Mouse (Mus musculus) duodenum, adult 2 months (tissue): Measurements from ENCODE around the gene A430078G23Rik. TPM values are rescaled to one million over a fixed set of nuclear protein-coding genes. Genes with fewer than 3 reads are reported as not detected.

ENCODE experiments used
- polyA plus RNA-seq: library from polyadenylated mRNA; depleted of rRNA; stranded (reverse); fragments of >200 nt; gene quantifications from 2 replicates; pipeline ENCODE4 v1.2.3, GENCODE M21; 2012; ENCODE audit warnings: low replicate concordance; rRNA removed

The A430078G23Rik gene
- 0.44 and 0.46 TPM in 2 replicates for polyA plus RNA-seq

DNA sequence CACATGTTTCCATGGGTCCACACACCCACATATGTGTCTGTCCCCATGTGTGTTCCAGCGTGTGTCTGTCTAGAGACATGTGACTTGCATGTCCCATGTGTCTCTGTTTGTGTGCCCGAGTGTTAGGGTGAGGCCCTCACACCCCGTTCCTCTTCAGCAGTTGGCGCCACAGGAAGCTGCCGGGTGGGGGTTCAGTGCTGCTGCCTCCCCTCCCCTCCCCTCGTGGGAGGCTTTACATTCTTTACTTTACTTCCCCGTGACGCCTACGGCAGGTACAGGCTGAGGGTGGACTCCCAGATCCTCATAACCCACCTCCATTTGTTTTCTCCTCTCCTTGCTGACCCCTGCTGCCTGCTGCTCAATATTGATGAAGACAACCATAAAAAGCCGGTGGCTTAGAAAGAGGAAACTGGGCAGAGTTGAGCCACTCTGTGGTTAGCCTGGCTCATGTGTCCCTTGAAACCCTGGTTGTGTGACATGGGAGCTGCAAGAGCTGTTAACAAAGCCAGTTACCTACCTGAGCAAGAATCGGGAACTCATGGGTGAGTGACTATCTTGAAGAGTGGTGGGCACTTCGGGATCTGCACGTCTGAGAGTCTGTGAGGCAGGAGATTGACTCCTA is at the start of gene A430078G23Rik:
TSS of gene A430078G23Rik (plus strand) at position 227 of the 622 bp plus-strand sequence.

DNA sequence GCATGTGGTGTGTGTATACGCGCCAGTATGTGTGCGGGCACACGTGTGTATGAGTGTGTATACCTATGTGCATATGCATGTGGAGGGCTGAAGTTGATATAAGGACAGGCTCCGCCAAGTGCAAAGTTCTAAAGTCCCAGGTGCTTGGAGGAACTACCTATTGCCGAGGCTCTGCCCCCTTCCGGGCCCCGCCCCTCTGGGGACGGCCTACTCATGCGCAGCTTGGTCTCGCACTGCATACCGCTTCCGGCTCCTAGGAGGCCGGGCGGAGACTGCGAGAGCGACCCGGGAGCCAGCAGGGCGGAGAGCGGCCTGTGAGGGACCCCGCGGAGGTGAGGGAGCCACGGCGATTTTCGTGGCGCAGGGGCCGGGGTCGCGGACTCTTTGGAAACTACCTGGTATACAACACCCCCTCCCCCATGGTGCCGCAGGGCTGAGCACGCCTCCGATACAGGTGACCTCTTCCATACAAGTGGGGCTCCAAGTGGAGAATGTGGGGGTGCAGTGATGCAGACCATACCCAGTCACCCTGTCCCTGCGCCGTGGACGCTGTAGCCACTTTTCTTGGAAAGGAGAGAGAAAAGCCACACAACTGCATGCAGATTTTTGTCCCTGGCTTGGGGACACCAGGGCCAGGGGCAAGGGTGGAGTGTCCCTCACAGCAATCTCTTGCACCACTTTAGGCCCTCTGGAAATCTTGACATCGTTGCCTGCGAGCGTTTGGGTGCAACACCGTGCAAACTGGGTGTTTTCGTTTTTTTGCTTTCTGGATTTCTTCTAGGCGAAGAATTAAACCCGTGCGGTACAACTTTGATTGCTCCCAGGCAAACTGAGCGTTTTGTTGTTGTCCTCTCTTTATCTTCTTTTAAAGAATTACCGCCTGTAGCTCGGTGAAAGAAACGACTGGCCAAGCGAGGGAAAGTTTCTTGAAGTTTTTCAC is 39.8 kb downstream of the A430078G23Rik start, which contains the start of gene Arhgef18:
TSS of gene Arhgef18 (plus strand) at position 236 of the 940 bp plus-strand sequence.

Other genes with a start within 250 kb of the A430078G23Rik start
- 7.2 and 9.2 TPM in 2 replicates for gene Insr, start 73.8 kb upstream of the A430078G23Rik start, polyA plus RNA-seq
- gene Arhgef18, start 39.6 kb downstream of the A430078G23Rik start, polyA plus RNA-seq: 23.5 and 28.3 TPM in 2 replicates
- gene Pex11g, start 114.3 kb downstream of the A430078G23Rik start, polyA plus RNA-seq: 12.5 and 16.2 TPM in 2 replicates
- 0.21 TPM in 1 of 2 replicates, not detected in the other for gene Tex45, start 117.4 kb downstream of the A430078G23Rik start, polyA plus RNA-seq
- 27.4 and 34.8 TPM in 2 replicates for gene Zfp358, start 139.7 kb downstream of the A430078G23Rik start, polyA plus RNA-seq
- 386 and 793 TPM in 2 replicates for gene Mcoln1, start 147.0 kb downstream of the A430078G23Rik start, polyA plus RNA-seq
- 40.4 and 72.5 TPM in 2 replicates for gene Pnpla6, start 162.0 kb downstream of the A430078G23Rik start, polyA plus RNA-seq
- gene C330021F23Rik, start 214.6 kb downstream of the A430078G23Rik start, polyA plus RNA-seq: 0.14 and 1.1 TPM in 2 replicates
- gene Camsap3, start 233.9 kb downstream of the A430078G23Rik start, polyA plus RNA-seq: 74.9 and 113 TPM in 2 replicates